In genomic region chr11:76569436-76569835, GRCm38 (mm10) we compare ENCODE assay signal across 10 mouse cellular contexts. TPM values are rescaled to one million over a fixed set of nuclear protein-coding genes. Genes with fewer than 3 reads are reported as not detected.
DNase-seq lines count a peak whose midpoint lies in the region; ATAC-seq and TF ChIP-seq lines count a peak whose summit lies in the region.
"Had no signal": no experiment of that assay in that cellular context is flagged by ENCODE, and none has a peak within 500 bp of the region (broad histone marks: within the 10 kb centered on the region; RNA-seq: fewer than 3 reads in every experiment).

No protein-coding gene starts in this region.

- H3K4me1 ChIP-seq in forebrain, embryonic 11.5 days (replicated peaks; ENCODE audit: control insufficient read depth, insufficient read depth, low read length), result peaks cover 9% of the 10 kb centered on the region
- H3K4me1 ChIP-seq in limb, embryonic 12.5 days (replicated peaks), result peaks cover 75% of the 10 kb centered on the region

- H3K9ac ChIP-seq in forebrain, embryonic 11.5 days (ENCODE audit: low read length), result no peak overlapping the region
- H3K9ac ChIP-seq in limb, embryonic 12.5 days (replicated peaks), result 0 out of 2 replicates have a peak overlapping the region, but pooled peaks have one; percentile 12

- no peak for ATAC-seq in forebrain, embryonic 11.5 days (replicated peaks; ENCODE audit: low FRiP score)
- ATAC-seq in limb, embryonic 12.5 days (ENCODE audit: insufficient number of reproducible peaks, insufficient read depth, low FRiP score, low TSS enrichment, low read depth), result no peak

- 41% methylated on average over 3 of the region's 3 CpGs for WGBS in forebrain, embryonic 11.5 days
- 45% methylated on average over 3 of the region's 3 CpGs for WGBS in limb, embryonic 12.5 days

- DNase-seq in layer of hippocampus, adult 2 months (ENCODE audit: low spot score in 2 of 2), result no peak
- DNase-seq in layer of hippocampus, adult 9-11 months, result no peak
- DNase-seq in forebrain, embryonic 11.5 days (ENCODE audit: low spot score), result no peak
- peak; percentile 47 for DNase-seq in retina, embryonic 14.5 days (ENCODE audit: low spot score)
- DNase-seq in gastrocnemius, postnatal 36 days, result no peak
- DNase-seq in adrenal gland, adult 8-10 months, result no peak
- DNase-seq in frontal cortex, postnatal 14 days (ENCODE audit: low spot score in 2 of 2), result no peak
- DNase-seq: cerebellum, adult 9-10 months; thymus, postnatal 4 days had no signal

- no peaks in the 10 kb centered on the region for H3K36me3 ChIP-seq in forebrain, embryonic 11.5 days (ENCODE audit: control insufficient read depth, insufficient read depth, low read length)
- H3K36me3 ChIP-seq in limb, embryonic 12.5 days, result no peaks in the 10 kb centered on the region

- no peaks in the 10 kb centered on the region for H3K9me3 ChIP-seq in forebrain, embryonic 11.5 days (ENCODE audit: control insufficient read depth, low read length)
- H3K9me3 ChIP-seq in limb, embryonic 12.5 days, result no peaks in the 10 kb centered on the region

- peak overlapping the region; percentile 96; the same call in 1 of the 2 replicates for H3K4me2 ChIP-seq in forebrain, embryonic 11.5 days (ENCODE audit: low read depth, low read length, severe bottlenecking)
- peak overlapping the region; percentile 97 for H3K4me2 ChIP-seq in limb, embryonic 12.5 days

- peak overlapping the region; percentile 89 for H3K4me3 ChIP-seq in layer of hippocampus, adult 2 months
- H3K4me3 ChIP-seq in forebrain, embryonic 11.5 days (ENCODE audit: low read depth, low read length), result no peak overlapping the region
- H3K4me3 ChIP-seq in limb, embryonic 12.5 days (replicated peaks), result peak overlapping the region; percentile 76

- H3K27ac ChIP-seq in layer of hippocampus, adult 2 months, result peak overlapping the region; percentile 99
- H3K27ac ChIP-seq in forebrain, embryonic 11.5 days (ENCODE audit: low read depth, low read length), result no peak overlapping the region
- no peak overlapping the region for H3K27ac ChIP-seq in limb, embryonic 12.5 days

- TF ChIP-seq CTCF in layer of hippocampus, adult 2 months (conservative IDR thresholded peaks at IDR 0.05), result no peak

- intact Hi-C loops in gastrocnemius, postnatal 36 days (cut with DNase I), result no loop called here

- H3K27me3 ChIP-seq in forebrain, embryonic 11.5 days (ENCODE audit: control insufficient read depth, insufficient read depth, low read length), result no peaks in the 10 kb centered on the region; the same call in 1 of the 2 replicates
- peaks cover 14% of the 10 kb centered on the region for H3K27me3 ChIP-seq in limb, embryonic 12.5 days

RNA-seq across cellular contexts. Expression of gene Abr, which starts 52.7 kb away (rescaled TPM):
- total RNA-seq in layer of hippocampus, adult 2 months (2021), result 100 to 1,000 TPM; 528 to 537 TPM
- polyA plus RNA-seq in forebrain, embryonic 11.5 days (2014; fragmentation: Nextera tagmentation; extraction: Ambion mirVana), result 46.4 and 50.5 TPM in 2 replicates
- polyA plus RNA-seq in limb, embryonic 12.5 days (2016; fragmentation: Nextera tagmentation; extraction: Ambion mirVana), result 48.3 and 54.0 TPM in 2 replicates
- 10 to 100 TPM in 1 of 2 experiments, 1 to 10 TPM in 1; 8.2 to 12.7 TPM for total RNA-seq in gastrocnemius, postnatal 36 days (2021)
- total RNA-seq in adrenal gland, adult 8-10 months (2022), result 100 to 1,000 TPM in 2 of 4 experiments, 10 to 100 TPM in 2; 69.2 to 138 (median 95.9) TPM

Comparison
In these comparisons a context has a peak if more than half of its experiments do, and no peak if none do; other contexts are left out.
1. RNA of gene Abr, which starts 52.7 kb away (total RNA-seq): 528 to 537 TPM in layer of hippocampus, adult 2 months and 69.2 to 138 TPM in adrenal gland, adult 8-10 months; 8.2 to 12.7 TPM in gastrocnemius, postnatal 36 days; every median in the first group is over 4 times any median in the second.